ENCODE assay signal across 29 mouse cellular contexts in genomic region chr3:55443725-55444124, GRCm38 (mm10). TPM values are rescaled to one million over a fixed set of nuclear protein-coding genes. Genes with fewer than 3 reads are reported as not detected.
DNase-seq lines count a peak whose midpoint lies in the region; ATAC-seq and TF ChIP-seq lines count a peak whose summit lies in the region.
"Had no signal": no experiment of that assay in that cellular context is flagged by ENCODE, and none has a peak within 500 bp of the region (broad histone marks: within the 10 kb centered on the region; RNA-seq: fewer than 3 reads in every experiment).

No protein-coding gene starts in this region.

- peak overlapping the region; percentile 93 for H3K27ac ChIP-seq in layer of hippocampus, adult 2 months
- peak overlapping the region; percentile 79 for H3K27ac ChIP-seq in cerebellum, adult 2 months (ENCODE audit: insufficient read depth, low read length)
- H3K27ac ChIP-seq: heart, adult 2 months; heart, embryonic 15.5 days; limb, embryonic 12.5 days; liver, embryonic 13.5 days; lung, embryonic 15.5 days had no signal

- WGBS in cerebellum, adult 2 months = 10% methylated on average over 2 of the region's 2 CpGs

- ATAC-seq in granulocyte monocyte progenitor cell, adult 5-6 weeks (replicated peaks; ENCODE audit: poor library complexity, severe bottlenecking) = no peak
- ATAC-seq: hindbrain, embryonic 16.5 days; intestine, embryonic 16.5 days had no signal

- TF ChIP-seq POLR2A in brain, embryonic 14.5 days (IDR thresholded peaks at IDR 0.05; ENCODE audit: borderline replicate concordance, extremely low read depth, insufficient read depth, insufficient read length, poor library complexity, severe bottlenecking) = no peak
- TF ChIP-seq POLR2A in cerebellum, adult 2 months (IDR thresholded peaks at IDR 0.05; ENCODE audit: borderline replicate concordance, insufficient read depth, low read length) = peak; percentile 24; the same call in 1 of the 2 replicates

- H3K4me3 ChIP-seq in layer of hippocampus, adult 2 months = no peak overlapping the region
- no peak overlapping the region for H3K4me3 ChIP-seq in cerebellum, adult 2 months (replicated peaks; ENCODE audit: insufficient read depth, low read depth, low read length)
- H3K4me3 ChIP-seq: heart, adult 2 months; heart, embryonic 15.5 days; limb, embryonic 12.5 days; liver, embryonic 13.5 days; lung, embryonic 15.5 days had no signal

- TF ChIP-seq CTCF in layer of hippocampus, adult 2 months (conservative IDR thresholded peaks at IDR 0.05) = no peak
- no peak for TF ChIP-seq CTCF in brain, embryonic 14.5 days (IDR thresholded peaks at IDR 0.05; ENCODE audit: borderline replicate concordance, extremely low read depth, insufficient read depth, insufficient read length)
- TF ChIP-seq CTCF in cerebellum, adult 2 months (IDR thresholded peaks at IDR 0.05; ENCODE audit: borderline replicate concordance, insufficient read depth, low read depth, low read length) = no peak

- H3K4me1 ChIP-seq in cerebellum, adult 2 months (ENCODE audit: control insufficient read depth, insufficient read depth, low read length) = peaks cover 56% of the 10 kb centered on the region
- H3K4me1 ChIP-seq: liver, embryonic 13.5 days; lung, embryonic 15.5 days had no signal

- no peaks in the 10 kb centered on the region for H3K27me3 ChIP-seq in cerebellum, adult 2 months (ENCODE audit: control insufficient read depth, insufficient read depth, low read length)
- H3K27me3 ChIP-seq: heart, embryonic 15.5 days; limb, embryonic 12.5 days; liver, embryonic 13.5 days; lung, embryonic 15.5 days had no signal

- peak in 1 of 2 experiments; percentile 32 for DNase-seq in layer of hippocampus, adult 2 months (ENCODE audit: low spot score in 2 of 2)
- DNase-seq in layer of hippocampus, postnatal 10 days (ENCODE audit: low spot score in 2 of 2) = no peak
- peak; percentile 45 for DNase-seq in brain, embryonic 14.5 days (ENCODE audit: low read depth)
- DNase-seq in cerebellum, adult 2 months = peak; percentile 79 to 85
- DNase-seq in cerebellum, postnatal 36 days = peak; percentile 71 to 76
- DNase-seq in thymus, adult 18-20 months = no peak
- DNase-seq: heart, adult 2 months; heart, postnatal 4 days; kidney, postnatal 4 days; liver, embryonic 13.5 days; spleen, adult 18-20 months; thymus, postnatal 4 days had no signal

RNA-seq across cellular contexts. Expression of gene Gm21954, which starts 28.3 kb away (rescaled TPM):
- not detected for total RNA-seq in layer of hippocampus, adult 2 months (2021)
- total RNA-seq in layer of hippocampus, postnatal 10 days (2021) = not detected
- not detected in 2 replicates for polyA plus RNA-seq in brain, embryonic 14.5 days (2012; rRNA removed)
- polyA plus RNA-seq in cerebellum, adult 2 months (2012; rRNA removed) = not detected in 2 replicates
- total RNA-seq in granulocyte monocyte progenitor cell, adult 5-6 weeks (2014; fragmentation: Nextera tagmentation) = not detected in 2 replicates
- total RNA-seq in granulocyte monocyte progenitor cell, adult 5-6 weeks (2017) = not detected in 2 replicates
- total RNA-seq: adrenal gland, adult 18-20 months; adrenal gland, postnatal 4 days; gastrocnemius, adult 8-10 months; heart, adult 2 months; heart, postnatal 4 days; left cerebral cortex, adult 8-10 months had no signal
- polyA plus RNA-seq: C2C12; forebrain, embryonic 11.5 days; frontal cortex, adult 2 months; heart, adult 2 months; heart, embryonic 15.5 days; hindbrain, embryonic 16.5 days; intestine, embryonic 16.5 days; kidney, embryonic 14.5 days; limb, embryonic 12.5 days; liver, embryonic 13.5 days; lung, embryonic 15.5 days; midbrain, embryonic 11.5 days; neural tube, embryonic 11.5 days; stomach, embryonic 14.5 days had no signal

Comparison
In these comparisons a context has a peak if more than half of its experiments do, and no peak if none do; other contexts are left out.
1. DNase-seq: peak in brain, embryonic 14.5 days (single experiment), cerebellum, adult 2 months (2 of 2) and cerebellum, postnatal 36 days (2 of 2); none in layer of hippocampus, postnatal 10 days (0 of 2) and thymus, adult 18-20 months (0 of 2).